Mouse (Mus musculus): ENCODE measurements at regions not wholly inside any gene's neighbourhood (a gene's known extent, or its start where the extent isn't known, plus 50 kb on each side); places are given as distances from the start of the nearest gene placed in this dataset.

DNA sequence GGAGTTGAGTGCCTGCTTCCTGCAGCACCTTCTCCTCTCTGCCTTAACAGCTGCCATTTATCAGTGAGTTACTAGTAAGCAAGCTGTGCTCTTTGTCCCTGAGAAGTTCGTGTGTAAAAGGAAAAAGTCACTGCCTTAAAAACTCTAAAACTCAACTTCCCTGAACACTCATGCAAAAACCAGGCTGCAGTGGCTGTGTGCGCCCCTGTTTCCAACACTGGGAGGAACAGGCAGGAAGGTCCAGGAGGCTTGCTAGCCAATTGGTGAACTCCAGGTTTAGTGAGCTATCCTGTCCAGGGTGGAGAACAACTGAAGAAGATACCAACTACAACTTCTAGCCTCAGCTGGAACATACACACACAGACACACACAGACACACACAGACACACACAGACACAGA, 81.0 kb upstream of the Parp11 start:
- TF ChIP-seq CTCF (IDR thresholded peaks at IDR 0.05; ENCODE audit: low read depth) (no peak), EP300 (optimal IDR thresholded peaks at IDR 0.05) (no peak)

Data from stomach, postnatal 0 days (tissue).